Mouse (Mus musculus) liver, embryonic 12.5 days (tissue): Measurements from ENCODE around the gene Il15ra. TPM values are rescaled to one million over a fixed set of nuclear protein-coding genes. Genes with fewer than 3 reads are reported as not detected.

Experiments
- polyA plus RNA-seq: library from polyadenylated mRNA; unstranded; fragments of >200 nt; fragmentation: Nextera tagmentation; extraction: Ambion mirVana; gene quantifications from 2 replicates; pipeline ENCODE4 v1.2.1, GENCODE M21; 2016

Gene Il15ra
- polyA plus RNA-seq, 1 experiment from 2014 or later = 1.7 TPM

Other genes starting within 250 kb of the Il15ra start
- 10.3 and 11.7 TPM in 2 replicates for gene Pfkfb3, start 151.2 kb upstream of the Il15ra start, polyA plus RNA-seq
- 107 and 108 TPM in 2 replicates for gene Rbm17, start 101.1 kb upstream of the Il15ra start, polyA plus RNA-seq
- not detected in 2 replicates for gene Gm17490, start 79.0 kb upstream of the Il15ra start, polyA plus RNA-seq
- gene Il2ra, start 62.5 kb upstream of the Il15ra start, polyA plus RNA-seq = not detected in 2 replicates
- 42.8 and 44.4 TPM in 2 replicates for gene Fbh1, start 72.3 kb downstream of the Il15ra start, polyA plus RNA-seq
- 13.0 and 16.1 TPM in 2 replicates for gene Ankrd16, start 72.6 kb downstream of the Il15ra start, polyA plus RNA-seq